Mouse (Mus musculus): ENCODE measurements around the gene Olfr522. TPM values are rescaled to one million over a fixed set of nuclear protein-coding genes. Genes with fewer than 3 reads are reported as not detected.

Olfr522 gene
- polyA plus RNA-seq, 1 experiment from 2014 or later: not detected

DNA sequence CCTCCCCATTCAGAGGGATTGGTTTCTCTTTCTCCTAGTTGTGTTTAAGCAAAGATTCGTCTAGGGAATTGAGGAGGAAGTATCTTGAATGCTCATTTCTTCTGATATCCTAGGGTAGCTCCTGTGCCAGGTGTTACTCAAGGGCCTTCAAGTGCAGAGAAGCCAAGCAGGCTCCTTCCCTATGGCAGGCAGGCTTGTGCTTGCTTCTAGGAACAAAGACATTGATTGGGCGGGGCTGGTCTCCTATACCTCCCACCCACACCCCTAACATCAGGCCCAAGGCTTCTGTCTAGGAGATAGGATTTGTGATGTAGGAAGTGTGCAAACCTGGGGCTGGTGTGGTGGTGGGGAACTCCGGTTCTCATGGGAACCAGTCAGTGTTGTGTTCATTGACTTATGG, 37.6 kb downstream of the Olfr522 start:
- Histone ChIP-seq H3K36me3 (peaks cover 27% of the 10 kb centered on the region), H3K27me3 (no peaks in the 10 kb centered on the region), H3K9ac (peak overlapping the region; percentile 21; the same call in 1 of the 2 replicates), H3K4me3 (replicated peaks) (no peak overlapping the region), H3K4me2 (peak overlapping the region; percentile 7; the same call in 1 of the 2 replicates), H3K4me1 (peaks cover 16% of the 10 kb centered on the region), H3K9me3 (replicated peaks) (no peaks in the 10 kb centered on the region), H3K27ac (no peak overlapping the region)
- ATAC-seq (replicated peaks; ENCODE audit: low FRiP score): no peak
- WGBS: 79% methylated on average over 3 of the region's 3 CpGs

DNA sequence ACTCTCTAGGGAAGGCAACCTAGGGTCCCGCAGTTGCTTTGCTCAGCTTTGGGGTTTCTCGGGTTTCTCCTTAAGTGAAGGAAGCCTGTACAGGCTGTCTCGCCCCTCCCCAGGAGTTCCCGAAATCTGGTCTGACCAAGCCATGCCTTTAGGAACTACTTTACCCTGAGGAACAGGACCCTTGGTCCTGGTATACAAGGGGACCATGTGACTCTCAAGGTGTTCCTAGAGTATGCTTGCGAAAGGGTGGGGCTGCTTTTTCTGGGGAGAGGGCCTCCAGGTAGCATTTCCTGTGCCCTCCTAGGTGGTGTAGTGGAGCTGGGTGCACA, 38.6 kb downstream of the Olfr522 start:
- ATAC-seq (replicated peaks; ENCODE audit: low FRiP score): no peak; the same call in none of the 2 replicates
- no peaks in the 10 kb centered on the region for H3K9me3 ChIP-seq (replicated peaks)
- H3K27ac ChIP-seq: peak overlapping the region; percentile 72
- peak overlapping the region; percentile 74 for H3K4me2 ChIP-seq
- peak overlapping the region; percentile 80 for H3K4me3 ChIP-seq (replicated peaks)
- H3K36me3 ChIP-seq: peaks cover 19% of the 10 kb centered on the region
- no peaks in the 10 kb centered on the region for H3K27me3 ChIP-seq
- peaks cover 16% of the 10 kb centered on the region for H3K4me1 ChIP-seq
- WGBS: 6% methylated on average over 5 of the region's 5 CpGs
- H3K9ac ChIP-seq: peak overlapping the region; percentile 87

DNA sequence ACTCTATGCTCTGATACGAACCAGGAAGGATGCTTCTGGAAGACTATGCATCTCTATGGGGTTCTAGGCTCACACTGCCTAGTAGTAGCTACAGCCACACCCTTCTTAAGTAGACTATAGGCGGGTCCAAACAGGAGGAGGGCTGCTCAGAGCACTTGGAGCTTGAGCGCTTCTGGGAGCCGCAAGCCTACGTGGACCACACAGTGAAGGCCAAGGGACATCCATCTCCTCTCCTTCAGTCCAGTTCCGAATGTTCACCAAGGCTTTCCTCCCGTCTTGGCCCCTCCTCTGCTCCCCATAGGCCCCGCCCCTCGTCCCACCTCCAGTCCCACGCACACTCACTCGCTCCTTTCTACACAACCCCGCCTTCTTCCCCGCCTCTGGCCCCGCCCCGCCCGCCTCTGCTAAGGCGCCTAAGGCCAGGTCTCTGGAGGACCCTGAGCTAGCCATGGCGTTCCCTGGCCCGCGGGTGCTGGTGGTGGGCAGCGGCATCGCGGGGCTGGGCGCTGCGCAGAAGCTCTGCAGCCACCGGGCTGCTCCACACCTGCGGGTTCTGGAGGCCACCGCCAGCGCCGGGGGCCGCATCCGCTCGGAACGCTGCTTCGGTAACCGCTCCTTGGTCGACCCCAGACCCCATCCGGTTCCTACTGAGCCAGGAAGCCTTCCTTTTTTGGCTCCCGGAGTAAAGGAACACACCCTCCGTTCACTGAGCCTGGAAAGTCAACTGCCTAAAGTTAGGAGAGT, 39.1 kb downstream of the Olfr522 start:
- ATAC-seq (replicated peaks; ENCODE audit: low FRiP score): peak; percentile 99
- 2% methylated on average over 40 of the region's 40 CpGs for WGBS
- H3K27ac ChIP-seq: peak overlapping the region; percentile 72

DNA sequence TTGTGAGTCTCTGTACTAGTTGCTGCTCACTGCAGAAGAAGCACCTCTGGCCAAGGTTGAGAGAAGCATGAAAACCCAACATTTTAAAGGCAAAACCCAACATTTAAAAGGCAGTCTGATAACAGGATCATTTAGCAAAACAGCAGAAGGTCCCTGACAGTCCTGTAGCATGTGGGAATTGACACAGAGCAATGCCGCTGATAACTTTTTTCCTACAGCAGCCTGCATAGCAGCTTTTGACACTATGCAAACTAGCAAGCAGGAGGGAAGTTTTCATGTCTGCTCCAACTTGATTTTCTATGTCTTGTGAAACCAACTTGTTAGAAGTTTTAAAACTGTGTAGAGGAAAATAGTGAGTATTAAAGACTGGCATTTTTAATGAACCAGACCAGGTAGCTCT, 40.2 kb downstream of the Olfr522 start:
- WGBS: 92% methylated on average over 1 of the region's 1 CpGs
- Histone ChIP-seq H3K27me3 (no peaks in the 10 kb centered on the region), H3K9ac (no peak overlapping the region), H3K9me3 (replicated peaks) (no peaks in the 10 kb centered on the region), H3K4me1 (peaks cover 16% of the 10 kb centered on the region), H3K27ac (no peak overlapping the region), H3K4me2 (no peak overlapping the region), H3K4me3 (replicated peaks) (no peak overlapping the region), H3K36me3 (peaks cover 3% of the 10 kb centered on the region)
- ATAC-seq (replicated peaks; ENCODE audit: low FRiP score): no peak

More for the DNA sequence above, 39.1 kb downstream of the Olfr522 start:
- Histone ChIP-seq H3K4me1 (peaks cover 16% of the 10 kb centered on the region), H3K4me2 (peak overlapping the region; percentile 74), H3K9me3 (replicated peaks) (no peaks in the 10 kb centered on the region), H3K4me3 (replicated peaks) (peak overlapping the region; percentile 80), H3K36me3 (peaks cover 14% of the 10 kb centered on the region), H3K27me3 (no peaks in the 10 kb centered on the region), H3K9ac (peak overlapping the region; percentile 87)

DNA sequence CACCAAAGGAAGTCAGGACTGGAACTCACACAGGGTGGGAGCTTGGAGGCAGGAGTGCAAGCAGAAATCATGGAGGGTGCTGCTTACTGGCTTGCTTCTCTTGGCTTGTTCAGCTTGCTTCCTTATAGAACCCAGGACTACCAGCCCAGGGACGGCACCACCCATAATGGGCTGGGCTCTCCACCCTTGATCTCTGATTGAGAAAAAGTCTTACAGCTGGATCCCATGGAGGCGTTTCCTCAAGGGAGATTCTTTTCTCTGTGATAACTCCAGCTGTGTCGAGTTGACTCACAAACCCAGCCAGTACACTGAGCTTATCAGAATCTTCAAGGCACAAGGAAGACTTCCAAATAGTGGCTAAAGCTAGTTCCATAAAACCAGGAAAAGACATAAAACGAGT, 41.8 kb downstream of the Olfr522 start:
- H3K4me1 ChIP-seq: peaks cover 16% of the 10 kb centered on the region
- no peak overlapping the region for H3K4me2 ChIP-seq
- no peaks in the 10 kb centered on the region for H3K27me3 ChIP-seq
- no peaks in the 10 kb centered on the region for H3K36me3 ChIP-seq
- no peak overlapping the region for H3K4me3 ChIP-seq (replicated peaks)
- H3K9ac ChIP-seq: no peak overlapping the region
- 38% methylated on average over 4 of the region's 4 CpGs for WGBS
- H3K9me3 ChIP-seq (replicated peaks): no peaks in the 10 kb centered on the region
- H3K27ac ChIP-seq: no peak overlapping the region
- ATAC-seq (replicated peaks; ENCODE audit: low FRiP score): no peak

DNA sequence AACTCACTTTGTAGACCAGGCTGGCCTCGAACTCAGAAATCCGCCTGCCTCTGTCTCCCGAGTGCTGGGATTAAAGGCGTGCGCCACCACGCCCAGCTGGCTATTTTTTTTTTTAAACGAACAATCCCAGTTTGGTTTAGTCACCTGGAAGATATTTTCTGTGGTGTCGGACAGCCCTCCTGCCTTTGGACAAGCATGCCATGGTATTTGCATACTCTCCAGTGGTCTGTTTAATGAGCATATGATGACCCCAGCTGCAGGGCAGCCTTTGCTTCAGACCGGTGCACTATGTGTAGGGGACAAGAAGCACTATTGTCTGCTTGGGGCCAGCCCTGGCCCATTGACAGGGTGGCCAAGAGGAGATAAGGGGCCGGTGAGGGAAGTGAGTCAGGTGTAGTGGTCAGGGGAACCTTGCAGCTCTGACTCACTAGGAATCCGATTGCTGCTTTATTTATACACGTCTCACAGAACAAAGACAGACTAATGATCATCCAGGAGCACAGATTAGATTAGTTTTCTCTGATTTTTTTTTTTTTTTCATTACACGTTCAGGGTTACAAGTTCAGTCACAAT, 43.1 kb downstream of the Olfr522 start:
- Histone ChIP-seq H3K4me3 (replicated peaks) (no peak overlapping the region), H3K9me3 (replicated peaks) (no peaks in the 10 kb centered on the region)
- ATAC-seq (replicated peaks; ENCODE audit: low FRiP score): no peak

DNA sequence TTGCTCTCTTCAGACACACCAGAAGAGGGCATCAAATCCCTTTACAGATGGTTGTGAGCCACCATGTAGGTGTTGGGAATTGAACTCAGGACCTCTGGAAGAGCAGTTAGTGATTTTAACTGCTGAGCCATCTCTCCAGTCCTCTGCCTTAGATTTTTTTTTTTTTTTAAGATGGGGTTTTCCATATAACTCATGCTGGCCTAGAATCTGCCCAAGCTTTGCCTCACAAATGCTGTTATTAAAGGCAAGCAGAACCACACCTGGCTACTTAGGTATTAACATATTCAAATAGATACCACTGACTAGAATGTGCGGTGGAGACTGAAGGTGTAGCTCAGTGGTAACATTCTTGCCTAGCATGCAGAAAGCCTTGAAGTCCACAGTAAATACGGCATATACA, 44.1 kb downstream of the Olfr522 start:
- no peaks in the 10 kb centered on the region for H3K9me3 ChIP-seq (replicated peaks)
- ATAC-seq (replicated peaks; ENCODE audit: low FRiP score): no peak

More for the DNA sequence above, 43.1 kb downstream of the Olfr522 start:
- Histone ChIP-seq H3K9ac (no peak overlapping the region), H3K36me3 (no peaks in the 10 kb centered on the region), H3K4me2 (no peak overlapping the region), H3K4me1 (peaks cover 9% of the 10 kb centered on the region), H3K27ac (no peak overlapping the region), H3K27me3 (no peaks in the 10 kb centered on the region)
- 79% methylated on average over 13 of the region's 13 CpGs for WGBS

DNA sequence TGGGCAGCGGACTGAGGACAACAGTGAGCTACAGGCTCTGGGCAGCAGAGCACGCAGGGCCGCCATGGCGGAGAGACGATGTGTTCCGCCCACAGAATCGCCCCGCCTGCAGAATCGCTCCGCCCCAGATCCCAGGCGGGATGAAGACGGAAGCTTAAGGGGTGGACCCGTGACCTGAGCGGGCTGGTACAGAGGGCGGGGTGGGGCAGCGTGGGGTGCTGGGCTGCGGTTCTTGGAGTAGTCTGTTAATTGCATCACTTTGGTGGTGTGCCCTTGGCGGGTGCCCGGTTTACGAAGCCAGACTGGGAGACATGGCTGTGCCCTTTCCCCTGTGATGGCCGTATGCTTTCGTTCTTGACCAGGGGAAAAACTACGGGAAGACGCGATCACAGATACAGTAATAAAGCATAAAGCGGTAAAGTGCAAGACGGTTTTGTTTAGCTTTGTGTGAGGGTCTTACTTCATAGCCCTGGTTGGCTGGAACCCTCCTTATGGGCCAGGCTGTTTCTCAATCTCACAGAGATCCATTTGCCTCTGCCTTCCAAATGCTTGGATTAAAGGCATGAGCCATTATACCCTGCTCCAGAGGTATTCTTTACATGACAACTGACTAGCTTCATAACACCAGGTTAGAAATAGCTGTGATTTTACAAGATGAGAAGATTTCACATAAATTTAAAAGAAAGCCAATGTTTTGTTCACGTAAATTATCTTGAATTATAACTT, 48.1 kb downstream of the Olfr522 start, which contains the start of gene Echs1:
Echs1 (minus strand) TSS at position 148 of the 726 bp plus-strand sequence.
- Histone ChIP-seq H3K27ac (peak within 1 kb of the TSS; percentile 92), H3K4me2 (peak within 1 kb of the TSS; percentile 85), H3K9ac (peak within 1 kb of the TSS; percentile 77), H3K36me3 (peaks cover 18% of the 10 kb centered on the region), H3K4me1 (0 out of 2 replicates have a peak, but pooled peaks cover 4% of the 10 kb centered on the region), H3K4me3 (replicated peaks) (peak within 1 kb of the TSS; percentile 73), H3K27me3 (no peaks in the 10 kb centered on the region), H3K9me3 (replicated peaks) (no peaks in the 10 kb centered on the region)
- ATAC-seq (replicated peaks; ENCODE audit: low FRiP score): peak; percentile 96
- 3% methylated on average over 28 of the region's 28 CpGs for WGBS

More for the DNA sequence above, 44.1 kb downstream of the Olfr522 start:
- no peaks in the 10 kb centered on the region for H3K27me3 ChIP-seq
- 94% methylated on average over 2 of the region's 2 CpGs for WGBS
- peaks cover 4% of the 10 kb centered on the region; the same call in 1 of the 2 replicates for H3K4me1 ChIP-seq
- no peak overlapping the region for H3K4me3 ChIP-seq (replicated peaks)
- H3K36me3 ChIP-seq: no peaks in the 10 kb centered on the region
- H3K27ac ChIP-seq: no peak overlapping the region
- H3K4me2 ChIP-seq: no peak overlapping the region
- no peak overlapping the region for H3K9ac ChIP-seq

DNA sequence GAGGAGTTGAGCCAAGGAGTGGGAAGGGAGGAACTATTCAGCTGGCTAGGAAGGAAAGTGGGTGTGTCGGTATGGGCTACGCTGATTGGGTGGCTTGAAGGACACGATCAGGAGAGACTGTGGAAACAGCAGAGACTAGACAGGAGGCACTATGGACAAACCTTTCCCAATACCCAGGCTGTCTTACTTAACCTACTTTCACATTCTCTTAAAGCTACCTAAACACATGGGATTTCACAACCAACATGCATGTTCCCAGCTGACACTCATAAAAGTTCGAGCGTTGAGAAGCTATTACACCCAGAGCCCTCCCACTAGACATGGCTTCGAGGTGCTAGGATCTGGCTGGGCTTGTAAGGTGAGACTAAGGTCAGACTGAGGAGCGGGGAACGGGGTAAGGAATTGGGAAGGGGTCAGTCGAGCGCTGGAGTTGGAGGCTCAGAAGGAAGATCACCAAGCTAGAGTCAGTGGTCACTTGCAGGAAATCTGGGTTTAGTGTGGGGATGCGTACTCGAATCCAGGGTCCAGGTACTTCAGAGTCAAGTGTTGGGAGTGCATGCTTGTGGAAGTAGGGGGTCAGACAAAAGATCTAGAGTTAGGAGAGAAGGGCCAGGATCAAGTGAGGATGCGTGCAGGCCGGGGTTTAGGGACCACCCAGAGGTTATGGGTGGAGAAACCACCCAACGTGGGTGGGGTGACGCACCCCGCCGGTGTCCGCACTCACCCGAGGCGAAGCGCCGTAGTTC, 48.8 kb downstream of the Olfr522 start, which contains the start of gene Paox:
Paox (plus strand) TSS at position 217 of the 746 bp plus-strand sequence.
- H3K9ac ChIP-seq: peak within 1 kb of the TSS; percentile 77
- H3K9me3 ChIP-seq (replicated peaks): no peaks in the 10 kb centered on the region
- H3K4me1 ChIP-seq: 0 out of 2 replicates have a peak, but pooled peaks cover 4% of the 10 kb centered on the region
- under 1% methylated on average over 23 of the region's 23 CpGs for WGBS
- peak within 1 kb of the TSS; percentile 92 for H3K27ac ChIP-seq
- H3K4me3 ChIP-seq (replicated peaks): peak within 1 kb of the TSS; percentile 73
- no peaks in the 10 kb centered on the region for H3K27me3 ChIP-seq
- peak within 1 kb of the TSS; percentile 85 for H3K4me2 ChIP-seq
- peak; percentile 89 for ATAC-seq (replicated peaks; ENCODE audit: low FRiP score)
- H3K36me3 ChIP-seq: peaks cover 25% of the 10 kb centered on the region

DNA sequence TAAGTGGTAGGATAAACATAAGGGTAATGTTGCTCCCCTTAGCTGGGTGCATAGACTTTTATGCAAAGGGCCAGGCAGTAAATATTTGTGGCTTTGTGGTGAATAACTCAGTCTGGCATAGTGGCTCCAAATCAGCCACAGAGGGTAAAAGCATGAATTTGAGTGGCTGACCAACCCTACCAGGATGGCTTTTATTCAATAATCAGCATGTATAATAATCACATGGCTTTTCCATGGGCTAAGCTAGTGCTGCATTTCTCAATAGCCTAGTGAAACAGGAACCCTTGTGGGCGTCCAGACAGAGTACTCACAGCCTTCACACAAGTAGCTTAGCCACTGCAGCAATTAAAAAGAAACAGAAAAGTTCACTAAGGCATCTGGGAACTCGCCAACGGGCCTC, 52.6 kb downstream of the Olfr522 start:
- ATAC-seq (replicated peaks; ENCODE audit: low FRiP score): no peak
- 72% methylated on average over 3 of the region's 3 CpGs for WGBS
- H3K36me3 ChIP-seq: peaks cover 64% of the 10 kb centered on the region

More for the DNA sequence above, 52.6 kb downstream of the Olfr522 start:
- H3K27me3 ChIP-seq: no peaks in the 10 kb centered on the region
- H3K4me3 ChIP-seq (replicated peaks): no peak overlapping the region
- H3K4me2 ChIP-seq: no peak overlapping the region
- 0 out of 2 replicates have a peak, but pooled peaks cover 4% of the 10 kb centered on the region for H3K4me1 ChIP-seq
- H3K27ac ChIP-seq: no peak overlapping the region
- H3K9ac ChIP-seq: no peak overlapping the region
- H3K9me3 ChIP-seq (replicated peaks): no peaks in the 10 kb centered on the region
